Mouse (Mus musculus) lung, postnatal 0 days (tissue): ENCODE measurements around the gene Adgrg5.

Experiments used
- CTCF ChIP-seq: IDR thresholded peaks from 2 replicates; pipeline ENCODE4 v1.5.1; 2016; ENCODE audit warnings: antibody characterized with exemption, mild to moderate bottlenecking
- EP300 ChIP-seq: IDR thresholded peaks from 2 replicates; pipeline ENCODE4 v1.6.1; 2016; ENCODE audit warnings: antibody characterized with exemption, mild to moderate bottlenecking, control low read depth

GRCm38 (mm10) chr8:94966578-94966977 is 43.1 kb downstream of the Adgrg5 start:
- no peak for TF ChIP-seq EP300
- TF ChIP-seq CTCF, result peak; percentile 81
